Mouse (Mus musculus) bone marrow macrophage, adult 2 months (primary cell): ENCODE measurements at regions not wholly inside any gene's neighbourhood (a gene's known extent, or its start where the extent isn't known, plus 50 kb on each side); places are given as distances from the start of the nearest gene placed in this dataset.
"Not testable (repeated sequence)": the region's sequence is repeated elsewhere in the genome, so short reads cannot be mapped to it uniquely, and the experiment has no call there.

Experiments
- H3K27ac ChIP-seq: 2 replicates; pipeline ENCODE4 v1.5.1; 2012; ENCODE audit warnings: low read depth, low read length; ENCODE audit not compliant: insufficient read depth
- H3K4me1 ChIP-seq: 2 replicates; pipeline ENCODE4 v1.6.1; 2012; ENCODE audit warnings: low read length; ENCODE audit not compliant: control insufficient read depth, insufficient read depth
- H3K4me3 ChIP-seq: 2 replicates; pipeline ENCODE4 v1.5.1; 2012; ENCODE audit warnings: mild to moderate bottlenecking, low read length, moderate library complexity; ENCODE audit not compliant: insufficient read depth
- CTCF ChIP-seq: IDR thresholded peaks from 2 replicates; pipeline ENCODE4 v1.5.1; 2012; ENCODE audit warnings: low read depth, mild to moderate bottlenecking, low read length, moderate library complexity
- POLR2A ChIP-seq: IDR thresholded peaks from 2 replicates; pipeline ENCODE4 v1.6.1; 2012; ENCODE audit warnings: mild to moderate bottlenecking, low read depth, low read length, borderline replicate concordance

- H3K4me3 ChIP-seq, result no peak overlapping the region
- TF ChIP-seq CTCF (no peak), POLR2A (no peak)
- no peaks in the 10 kb centered on the region for H3K4me1 ChIP-seq
- H3K27ac ChIP-seq, result no peak overlapping the region
These were observed 348.4 kb downstream of the Edem1 start for GRCm38 (mm10) chr6:109176876-109177275.

- H3K27ac ChIP-seq, result no peak overlapping the region
- TF ChIP-seq CTCF (no peak), POLR2A (no peak)
- no peak overlapping the region for H3K4me3 ChIP-seq
- H3K4me1 ChIP-seq, result no peaks in the 10 kb centered on the region
These were observed 354.4 kb downstream of the Edem1 start for GRCm38 (mm10) chr6:109182878-109183277.

- not testable (repeated sequence) for H3K4me3 ChIP-seq, H3K4me1 ChIP-seq, H3K27ac ChIP-seq
These were observed 364.6 kb downstream of the Edem1 start for GRCm38 (mm10) chr6:109193061-109193460.

- Histone ChIP-seq H3K27ac (no peak overlapping the region), H3K4me3 (no peak overlapping the region), H3K4me1 (no peaks in the 10 kb centered on the region)
- TF ChIP-seq POLR2A, result no peak
- no peak for TF ChIP-seq CTCF
These were observed 365.2 kb downstream of the Edem1 start for GRCm38 (mm10) chr6:109193603-109194002.

DNA sequence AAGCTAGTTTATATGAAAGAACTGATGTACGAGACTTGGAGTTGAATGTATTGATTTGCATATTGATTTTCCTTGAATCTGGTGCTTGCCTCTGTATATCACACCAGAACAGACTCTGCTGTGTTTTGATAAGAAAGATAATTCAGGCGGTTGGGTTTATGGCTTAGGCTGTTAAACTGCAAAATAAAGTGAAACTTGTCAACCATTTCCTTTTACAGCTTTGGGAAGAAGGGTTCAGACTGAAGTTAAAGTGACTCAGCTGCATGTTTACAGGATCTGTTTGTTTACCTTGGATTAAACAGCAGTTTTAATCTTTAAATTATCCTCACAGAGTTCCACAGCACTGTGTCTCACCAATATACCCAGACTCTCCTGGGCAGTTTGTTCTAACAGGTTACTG is 381.3 kb downstream of the Edem1 start:
- Histone ChIP-seq H3K27ac (no peak overlapping the region), H3K4me1 (no peaks in the 10 kb centered on the region), H3K4me3 (no peak overlapping the region)
- TF ChIP-seq CTCF, result no peak
- TF ChIP-seq POLR2A, result no peak

- H3K27ac ChIP-seq, result no peak overlapping the region
- H3K4me3 ChIP-seq, result no peak overlapping the region
- TF ChIP-seq CTCF, result no peak
- TF ChIP-seq POLR2A, result no peak
- H3K4me1 ChIP-seq, result no peaks in the 10 kb centered on the region
These were observed 401.9 kb downstream of the Edem1 start for GRCm38 (mm10) chr6:109230391-109230790.

DNA sequence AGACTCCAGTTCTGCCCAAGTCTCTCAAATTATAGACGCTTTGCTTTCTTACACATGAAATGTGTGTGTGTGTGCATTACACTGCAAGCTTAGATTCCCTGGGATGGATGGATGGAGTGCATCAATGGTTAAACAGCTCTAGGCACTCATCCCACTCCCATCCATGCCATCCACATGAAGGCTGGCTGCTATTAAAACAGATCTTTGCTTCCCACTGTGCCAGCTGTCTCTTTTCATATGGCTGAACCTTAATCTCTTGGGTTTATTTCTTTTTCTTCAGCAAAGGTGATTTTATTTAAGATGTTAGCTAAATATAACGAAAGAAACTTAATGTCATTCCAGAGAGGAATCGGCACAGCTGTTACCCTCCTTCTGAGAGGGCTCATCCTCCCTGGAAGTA is 405.0 kb downstream of the Edem1 start:
- Histone ChIP-seq H3K27ac (no peak overlapping the region), H3K4me1 (no peaks in the 10 kb centered on the region), H3K4me3 (no peak overlapping the region)
- no peak for TF ChIP-seq CTCF
- TF ChIP-seq POLR2A, result no peak

- no peak for TF ChIP-seq POLR2A
- TF ChIP-seq CTCF, result no peak
- Histone ChIP-seq H3K4me3 (no peak overlapping the region), H3K4me1 (no peaks in the 10 kb centered on the region)
These were observed 417.2 kb downstream of the Edem1 start for GRCm38 (mm10) chr6:109245666-109246065.

GRCm38 (mm10) chr6:109246510-109246909 is 418.1 kb downstream of the Edem1 start:
- H3K4me3 ChIP-seq, H3K27ac ChIP-seq, H3K4me1 ChIP-seq: not testable (repeated sequence)

More at GRCm38 (mm10) chr6:109245666-109246065, 417.2 kb downstream of the Edem1 start:
- no peak overlapping the region for H3K27ac ChIP-seq
